Mouse (Mus musculus) adipocyte (in vitro differentiated cells): ENCODE results near the gene Lta.
"Not testable (repeated sequence)": the region's sequence is repeated elsewhere in the genome, so short reads cannot be mapped to it uniquely, and the experiment has no call there.

Source experiments
- DNase-seq: peaks from one replicate; pipeline ENCODE4 v3.0.0-alpha.2; 2016; ENCODE audit warnings: low spot score

The Lta gene

GRCm38 (mm10) chr17:35239700-35240099 is 34.5 kb upstream of the Lta start:
- DNase-seq, result peak; percentile 53

GRCm38 (mm10) chr17:35237504-35237903 is 32.4 kb upstream of the Lta start:
- DNase-seq, result no peak

GRCm38 (mm10) chr17:35236996-35237395 is 31.8 kb upstream of the Lta start:
- DNase-seq, result no peak

GRCm38 (mm10) chr17:35236390-35236746 is 31.2 kb upstream of the Lta start:
- DNase-seq, result peak; percentile 93

GRCm38 (mm10) chr17:35235614-35236389 is 30.7 kb upstream of the Lta start, which contains the start of gene Nfkbil1:
Nfkbil1 (minus strand) TSS chr17:35235792.
- DNase-seq, result peak; percentile 99

GRCm38 (mm10) chr17:35234903-35235302 is 29.8 kb upstream of the Lta start:
- DNase-seq, result no peak

- not testable (repeated sequence) for DNase-seq
Observed at GRCm38 (mm10) chr17:35234090-35234489, 28.9 kb upstream of the Lta start.

DNA sequence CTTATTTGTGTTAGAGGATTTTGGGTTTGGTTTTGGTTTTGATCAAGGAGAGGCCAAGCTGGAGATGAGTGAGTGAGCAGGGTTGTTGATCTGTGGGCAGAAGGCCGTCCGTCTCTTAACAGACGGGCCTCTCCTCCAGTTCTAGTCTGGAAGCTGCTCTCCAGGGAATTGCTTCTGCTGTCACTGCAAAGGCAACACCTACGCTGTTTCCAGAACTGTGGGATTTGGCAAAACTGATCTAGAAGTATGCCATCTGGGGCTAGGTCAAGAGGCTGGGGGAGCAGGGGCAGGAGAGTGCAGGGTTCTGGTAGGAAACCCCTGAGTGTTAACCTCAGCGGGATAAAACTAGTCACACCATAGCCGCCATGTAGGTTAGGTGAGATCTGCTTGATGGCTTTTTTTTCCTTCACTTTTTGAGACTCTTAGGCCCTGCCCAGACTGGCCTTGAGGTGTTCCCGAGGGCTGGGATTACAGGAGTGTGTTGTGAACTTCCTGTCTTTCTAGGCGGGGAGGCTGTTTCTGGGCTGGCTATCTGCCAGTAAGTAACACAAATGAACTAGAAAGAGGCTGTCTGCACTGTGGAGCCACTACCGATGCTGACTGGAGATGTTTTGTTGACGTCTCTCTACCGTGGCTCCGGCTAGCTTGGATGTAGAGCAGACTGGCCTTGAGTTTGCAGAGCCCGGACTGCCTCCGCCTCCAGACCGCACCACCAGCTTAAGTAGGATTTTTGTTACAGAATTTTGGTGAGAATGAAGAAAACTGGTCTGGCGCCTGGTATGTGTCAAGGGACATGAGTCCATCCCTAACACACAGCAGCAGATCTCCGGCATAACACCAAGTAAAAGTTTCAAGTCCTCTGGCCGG is 28.2 kb upstream of the Lta start, which contains the start of gene Atp6v1g2:
TSS of gene Atp6v1g2 (plus strand) at position 547 of the 867 bp plus-strand sequence.
- DNase-seq, result peak; percentile 47

- DNase-seq, result no peak
Observed at GRCm38 (mm10) chr17:35232659-35233058, 27.5 kb upstream of the Lta start.

GRCm38 (mm10) chr17:35232043-35232442 is 26.9 kb upstream of the Lta start:
- DNase-seq, result peak; percentile 80

GRCm38 (mm10) chr17:35231022-35231421 is 25.9 kb upstream of the Lta start:
- no peak for DNase-seq

DNA sequence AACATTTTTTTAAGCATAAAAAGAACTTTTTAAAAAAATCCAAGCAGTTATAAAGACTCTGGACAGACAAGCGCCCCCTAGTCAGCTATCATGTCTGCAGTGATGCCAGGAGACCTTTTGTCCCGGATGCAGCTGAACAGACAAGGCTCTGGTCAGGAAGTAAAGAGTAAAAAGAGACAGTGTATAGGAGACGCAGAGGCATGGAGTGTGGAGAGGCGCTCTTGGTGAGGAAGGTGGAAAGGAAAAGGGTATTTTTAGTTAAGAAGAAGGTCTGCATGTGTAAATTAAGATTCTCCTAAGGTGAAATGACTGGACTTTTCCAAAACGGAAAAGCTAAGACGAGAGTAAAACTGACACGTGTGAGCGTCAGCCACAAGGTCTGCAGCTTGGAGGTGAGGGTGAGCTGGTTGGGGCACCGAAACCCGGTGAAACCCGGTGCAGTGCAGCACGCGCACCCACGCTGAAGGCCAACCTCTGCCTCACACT is 21.5 kb upstream of the Lta start:
- DNase-seq, result no peak

DNA sequence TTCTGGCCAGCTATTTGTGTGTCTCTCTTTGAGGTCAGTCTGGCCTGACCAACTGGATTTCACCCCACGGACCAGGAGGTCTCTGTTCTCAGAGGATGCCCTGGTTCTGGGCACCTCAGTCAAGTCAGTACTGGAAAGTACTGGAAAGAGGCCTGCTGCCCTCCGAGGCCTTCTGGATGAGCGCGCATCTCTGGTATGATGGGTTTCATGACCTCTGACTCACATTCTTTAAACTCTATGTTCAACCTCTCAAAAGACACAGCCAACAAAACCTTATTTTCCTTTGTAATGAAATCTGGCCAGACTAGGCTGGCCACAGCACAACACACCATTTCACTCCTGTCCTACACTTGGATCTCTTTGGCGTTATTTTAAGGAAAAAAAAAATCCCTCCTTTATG is 20.3 kb upstream of the Lta start:
- DNase-seq, result no peak

DNA sequence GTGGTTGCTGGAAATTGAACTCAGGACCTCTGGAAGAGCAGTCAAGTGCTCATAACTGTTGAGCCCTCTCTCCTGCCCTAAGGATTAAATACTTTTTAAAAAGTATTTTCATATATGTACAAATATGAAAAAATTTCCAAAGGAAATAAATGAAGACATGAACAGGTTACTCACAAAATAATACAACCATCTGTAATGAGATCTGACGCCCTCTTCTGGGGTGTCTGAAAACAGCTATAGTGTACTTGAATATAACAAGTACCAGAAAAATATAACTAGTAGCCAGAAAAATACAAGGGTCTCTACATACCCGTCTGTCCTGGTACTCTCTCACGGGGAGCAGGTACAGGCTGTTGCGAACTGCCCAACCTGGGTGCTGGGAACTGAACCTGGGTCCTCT is 19.5 kb upstream of the Lta start:
- no peak for DNase-seq

- no peak for DNase-seq
Observed at GRCm38 (mm10) chr17:35222299-35222698, 17.1 kb upstream of the Lta start.

DNA sequence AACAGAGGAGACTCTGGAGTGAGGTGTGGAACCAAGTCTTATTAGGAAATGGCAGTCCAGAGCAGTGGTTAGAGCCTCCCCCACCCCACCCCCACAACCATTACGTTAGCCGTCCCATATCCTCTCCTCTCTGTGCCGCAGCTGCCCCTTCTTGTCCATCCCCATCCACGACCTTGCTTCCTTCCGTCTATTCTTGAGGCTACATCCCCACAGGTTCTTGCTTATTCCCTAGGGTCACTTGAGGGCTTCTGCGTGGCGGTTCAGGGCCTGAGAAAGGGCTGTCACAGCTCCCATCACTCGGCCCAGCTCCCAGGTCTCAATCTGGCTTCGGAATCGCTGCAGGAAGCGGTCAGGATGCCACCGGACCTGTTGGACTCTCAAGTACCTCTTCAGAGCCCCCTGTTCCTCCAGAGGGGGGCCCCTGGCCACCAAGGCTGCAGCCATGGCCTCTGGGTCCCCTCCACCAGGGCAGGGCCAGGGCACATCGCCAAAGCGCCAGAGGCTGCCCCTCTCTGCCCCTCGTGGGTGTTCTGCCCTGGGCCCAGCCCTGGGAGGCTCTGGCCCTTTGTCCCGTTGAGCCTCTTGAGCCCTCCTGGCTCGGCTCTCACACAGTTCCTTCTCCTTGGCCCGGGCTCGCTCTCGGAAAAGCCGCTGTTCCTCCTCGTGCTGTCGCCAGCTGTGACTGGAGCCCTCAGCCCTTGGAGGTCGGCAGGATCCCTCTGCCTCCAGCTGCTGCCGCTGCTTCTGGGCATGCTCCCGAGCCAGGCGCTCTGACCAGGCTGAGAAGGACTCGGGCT is 15.2 kb upstream of the Lta start, which contains the start of gene Gm16181:
TSS of gene Gm16181 (plus strand) at position 679 of the 797 bp plus-strand sequence.
- DNase-seq, result no peak

DNA sequence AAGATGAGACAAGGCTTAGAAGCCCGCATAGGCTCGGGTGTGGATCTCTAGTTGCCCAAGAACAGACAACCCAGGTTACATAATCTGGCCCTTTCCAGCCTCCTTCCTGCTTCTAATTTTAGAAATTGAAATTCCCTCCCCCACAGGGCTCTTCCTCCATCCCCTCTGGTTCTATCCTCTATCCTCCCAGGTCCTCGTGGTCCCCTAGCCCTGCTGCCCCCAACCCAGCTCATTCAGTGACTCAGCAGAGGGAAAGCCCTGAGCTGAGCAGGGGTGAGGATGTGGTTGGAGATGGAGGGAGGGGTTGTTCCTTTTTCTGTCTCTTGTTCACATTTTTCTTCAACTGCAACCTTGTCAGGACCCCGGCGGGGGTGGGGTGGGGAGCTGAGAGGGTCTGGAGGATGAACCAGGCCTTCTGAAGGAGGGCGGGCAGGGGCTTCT is 14.5 kb upstream of the Lta start:
- no peak for DNase-seq

DNA sequence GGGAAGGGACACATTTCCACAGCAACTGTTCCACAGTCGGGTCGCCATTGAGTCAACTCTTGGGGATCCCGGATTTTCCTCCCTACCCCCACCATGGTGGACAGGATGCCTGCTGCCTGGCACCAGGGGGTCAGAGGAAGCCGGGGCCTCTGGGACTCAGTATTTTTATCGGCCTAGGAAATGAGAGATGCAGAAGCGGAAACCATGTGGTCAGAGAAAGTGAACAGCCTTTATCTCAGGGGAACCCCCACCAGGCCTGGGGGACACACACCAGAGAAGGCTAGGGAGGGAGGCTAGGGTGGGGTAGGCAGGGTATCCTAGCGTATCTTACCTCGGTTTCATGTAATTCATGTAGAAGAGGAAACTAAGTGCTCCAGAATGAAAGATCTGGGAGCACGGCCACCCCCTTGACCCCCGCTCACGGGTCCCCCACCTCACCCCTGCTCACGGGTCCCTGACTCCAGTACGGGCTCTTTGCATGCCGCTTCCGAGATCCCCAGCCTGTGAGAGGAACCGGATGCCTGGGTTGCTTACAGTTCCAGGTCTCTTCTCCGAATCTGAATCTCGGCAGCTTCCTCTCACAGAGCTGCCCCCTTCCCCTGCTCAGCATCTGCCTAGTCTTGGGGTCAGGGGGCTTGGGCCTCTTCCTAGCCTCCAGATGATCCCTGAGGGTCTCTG is 13.5 kb upstream of the Lta start:
- no peak for DNase-seq

- no peak for DNase-seq
Observed at GRCm38 (mm10) chr17:35213071-35213470, 7.9 kb upstream of the Lta start.

DNA sequence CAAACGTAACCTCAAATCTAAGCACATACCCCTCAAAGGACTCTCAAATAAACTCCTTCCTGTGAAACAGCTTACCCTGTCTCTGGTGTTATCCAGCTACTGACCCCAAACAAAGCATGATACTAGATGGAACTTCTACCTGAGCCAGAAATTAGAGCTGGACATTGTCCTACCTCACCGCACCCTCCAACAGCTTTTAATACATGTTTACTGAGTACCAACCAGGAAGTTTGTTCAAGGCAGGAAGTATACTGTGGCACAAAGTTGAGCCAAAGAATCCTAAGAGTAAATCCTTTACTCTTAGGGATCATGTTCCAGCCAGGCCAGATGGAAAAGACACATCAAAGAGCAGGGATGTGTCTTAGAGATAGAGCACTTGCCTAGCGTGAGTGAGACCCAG is 5.4 kb upstream of the Lta start:
- no peak for DNase-seq

- no peak for DNase-seq
Observed at GRCm38 (mm10) chr17:35209785-35210535, 4.8 kb upstream of the Lta start.
